Mouse (Mus musculus): ENCODE measurements around the gene Gng12.
"Not testable (repeated sequence)": the region's sequence is repeated elsewhere in the genome, so short reads cannot be mapped to it uniquely, and the experiment has no call there.

The Gng12 gene

DNA sequence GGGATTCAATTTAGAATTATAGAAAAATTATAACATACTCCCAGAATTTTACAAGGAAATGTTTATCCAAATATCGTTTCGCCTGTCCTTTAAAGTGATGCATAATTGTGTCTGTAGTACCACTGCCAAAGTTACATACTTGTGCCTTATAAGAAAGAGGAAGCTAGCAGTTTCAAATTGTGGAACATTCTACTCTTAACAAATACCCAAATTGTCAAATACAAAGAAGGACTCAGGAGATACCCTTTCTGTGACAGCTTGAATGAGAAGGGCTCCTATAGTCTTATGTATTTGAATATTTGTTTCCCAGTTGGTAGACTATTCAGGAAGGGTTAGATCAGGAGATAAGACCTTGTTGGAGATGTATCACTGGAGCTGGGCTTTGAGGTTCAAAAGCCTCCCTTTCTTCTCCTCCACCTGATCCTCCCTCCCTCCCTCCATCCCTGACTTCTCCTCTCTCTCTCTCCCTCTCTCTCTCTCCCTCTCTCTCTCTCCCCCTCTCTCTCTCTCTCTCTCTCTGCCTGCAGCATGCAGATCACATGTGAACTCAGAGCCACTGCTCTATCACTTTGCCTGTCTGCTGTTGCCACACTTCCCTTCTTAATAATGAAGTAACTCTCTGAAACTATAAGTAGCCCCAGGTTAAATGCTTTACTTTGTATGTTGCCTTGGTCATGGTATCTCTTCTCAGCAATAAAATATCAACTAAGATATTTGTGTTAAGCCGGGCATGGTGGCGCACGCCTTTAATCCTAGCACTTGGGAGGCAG, 62.5 kb downstream of the Gng12 start:
- no peak for DNase-seq

DNA sequence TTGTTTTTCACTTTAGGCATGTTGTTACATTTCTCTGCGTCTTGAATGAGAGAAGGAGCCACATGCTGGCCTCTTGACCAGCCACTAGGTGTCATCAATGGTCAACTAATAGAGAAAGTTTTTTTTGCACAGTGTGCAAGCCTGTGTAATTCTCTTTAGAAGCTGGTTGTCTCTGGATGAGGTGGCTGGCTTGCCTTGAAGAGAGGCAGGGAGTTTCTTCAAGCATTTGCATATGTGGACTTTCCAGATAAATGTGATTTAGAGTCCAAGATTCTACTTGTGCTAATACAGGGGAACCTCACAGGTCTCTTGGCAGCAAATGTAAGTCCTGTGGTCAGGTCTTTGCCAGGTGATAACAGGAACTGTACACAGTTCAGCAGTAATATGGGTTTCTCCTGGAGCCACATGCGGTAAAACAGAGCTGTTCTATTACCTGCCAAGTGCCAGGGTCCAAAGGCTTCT, 66.4 kb downstream of the Gng12 start:
- DNase-seq, result peak; percentile 80

DNA sequence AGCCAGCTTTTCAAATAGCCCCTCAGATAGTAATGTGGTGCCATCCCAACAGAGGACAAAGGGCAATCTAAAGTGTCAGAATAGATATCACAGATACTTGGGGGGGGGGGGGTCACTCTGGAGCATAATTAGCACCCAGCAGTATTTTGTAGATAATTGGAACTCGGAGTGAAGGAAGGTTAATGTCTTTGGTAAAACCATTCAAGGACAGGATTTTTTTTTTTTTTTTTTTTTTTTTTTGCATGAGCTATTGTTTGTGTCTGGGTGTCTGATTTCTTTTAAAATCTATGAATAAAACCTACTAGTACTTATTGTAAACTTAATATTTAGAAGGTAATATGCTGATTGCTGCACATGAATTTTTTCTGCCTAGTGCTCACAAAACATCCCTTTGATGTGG, 66.9 kb downstream of the Gng12 start:
- no peak for DNase-seq

GRCm38 (mm10) chr6:66963651-66964050, 67.5 kb downstream of the Gng12 start:
- not testable (repeated sequence) for DNase-seq

GRCm38 (mm10) chr6:66964222-66964621, 68.0 kb downstream of the Gng12 start:
- peak; percentile 56 for DNase-seq

DNA sequence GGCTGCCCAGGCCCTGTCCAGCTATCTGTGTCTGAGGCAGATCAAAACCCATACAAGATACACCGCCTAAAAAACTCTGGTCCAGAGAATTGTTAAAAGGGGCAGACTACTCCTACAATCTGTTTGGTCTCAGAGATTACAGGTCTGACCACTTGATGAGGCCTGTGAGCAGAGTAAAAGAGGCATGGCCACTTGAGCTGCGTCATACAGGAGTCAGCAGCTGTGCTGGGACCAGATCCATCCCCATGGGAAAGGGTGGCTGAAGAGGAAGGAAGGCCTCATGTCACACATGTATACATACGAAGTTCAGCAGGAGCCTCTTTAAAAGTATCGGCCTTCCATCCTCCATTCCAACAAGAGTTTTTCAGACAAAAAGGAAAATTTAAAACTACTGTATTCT, 69.0 kb downstream of the Gng12 start:
- no peak for DNase-seq

DNA sequence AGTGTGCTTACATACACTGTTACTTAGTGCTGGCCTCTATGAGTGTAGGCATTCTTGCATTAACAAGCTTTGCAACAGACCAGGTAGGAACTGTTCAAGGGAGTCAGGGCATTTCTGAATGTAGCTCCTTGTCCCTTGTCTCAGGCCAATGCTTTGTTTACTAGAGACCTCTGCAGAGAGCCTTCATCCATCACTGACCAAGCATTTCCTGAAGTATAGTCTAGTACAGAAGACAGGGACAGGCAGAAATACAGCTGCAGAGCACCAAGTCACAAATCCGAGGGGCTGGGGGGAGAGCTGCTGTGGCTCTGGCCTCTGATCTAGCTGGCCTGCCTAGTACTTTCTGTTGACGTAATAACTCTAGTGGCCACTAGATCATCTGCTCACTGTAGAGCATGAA, 71.6 kb downstream of the Gng12 start:
- no peak for DNase-seq

- DNase-seq, result no peak
Measured at GRCm38 (mm10) chr6:66969446-66969845, 73.2 kb downstream of the Gng12 start.

GRCm38 (mm10) chr6:66972300-66972699, 76.1 kb downstream of the Gng12 start:
- no peak for DNase-seq

DNA sequence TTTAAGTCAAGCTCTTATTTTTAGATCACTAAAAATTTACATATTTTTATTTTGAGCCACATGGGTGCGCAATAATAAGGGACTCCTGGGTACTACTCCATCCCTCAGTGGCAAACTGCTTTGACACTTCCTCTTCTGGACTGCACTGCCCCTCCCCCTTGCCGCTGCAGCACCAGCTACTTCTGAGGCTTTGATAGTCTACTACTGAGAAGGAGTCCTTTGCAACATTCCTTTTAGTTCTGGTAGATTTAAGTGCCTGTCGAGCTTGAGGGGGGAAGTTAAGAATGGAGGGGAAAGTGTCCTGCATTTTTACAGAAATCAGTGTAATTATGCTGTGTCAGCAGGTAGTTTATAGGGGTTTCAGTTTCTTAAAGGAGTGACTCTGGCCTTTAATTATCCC, 77.0 kb downstream of the Gng12 start:
- peak; percentile 16 for DNase-seq

DNA sequence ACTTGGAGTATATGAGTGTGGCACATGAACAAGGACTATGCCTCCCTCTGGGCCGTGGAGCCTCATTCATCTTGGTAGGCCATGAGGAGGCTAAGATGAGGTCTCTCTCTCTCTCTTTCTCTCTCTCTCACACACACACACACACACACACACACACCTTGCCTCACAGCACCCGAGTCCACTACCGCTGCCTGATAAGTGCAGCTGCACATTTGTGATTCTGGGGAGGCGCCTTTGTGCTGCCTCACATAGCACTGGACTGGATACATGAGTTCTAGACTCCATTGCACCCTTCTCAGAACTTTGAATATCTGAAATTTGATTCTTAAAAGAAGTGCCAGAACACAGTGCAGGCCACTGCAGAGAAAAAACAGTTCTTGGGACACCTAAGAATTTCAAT, 79.3 kb downstream of the Gng12 start:
- DNase-seq, result no peak

DNA sequence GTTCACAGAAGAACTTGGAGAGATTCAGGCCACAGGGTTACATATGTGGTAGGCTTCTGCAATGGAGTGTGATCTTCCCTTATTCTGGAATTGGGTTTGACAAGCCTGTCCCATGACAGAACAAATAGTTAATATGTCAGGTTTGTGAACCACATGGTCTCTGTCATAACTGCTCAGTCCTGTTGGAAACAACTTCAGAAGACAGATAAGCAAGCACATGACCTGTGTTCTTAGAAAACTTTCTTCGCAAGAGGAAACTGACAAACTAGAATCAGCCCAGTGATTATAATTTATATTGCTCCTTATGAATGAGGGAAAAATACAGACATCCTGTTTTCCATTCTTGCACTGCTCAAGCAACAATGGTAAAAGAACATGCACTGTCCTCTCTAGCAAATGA, 83.0 kb downstream of the Gng12 start:
- DNase-seq, result no peak

DNA sequence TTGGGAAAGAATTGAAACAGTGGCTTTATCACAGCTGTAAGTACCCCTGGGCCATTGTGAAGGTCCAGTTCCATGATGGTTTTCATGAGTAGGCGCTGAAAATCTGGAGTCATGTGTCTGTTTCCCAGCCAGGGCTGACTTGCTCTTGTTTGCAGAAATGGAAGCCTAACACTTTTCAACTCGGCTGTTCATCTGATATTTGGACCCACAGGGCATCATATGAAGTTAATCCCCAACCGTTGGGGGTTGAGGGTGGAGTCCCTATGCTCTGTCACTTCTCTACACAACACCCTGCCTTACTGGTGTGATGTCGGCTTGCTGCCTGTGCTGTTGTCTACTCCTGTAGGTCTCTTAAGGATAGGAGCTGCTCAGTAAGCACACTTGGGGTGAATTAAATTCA, 83.8 kb downstream of the Gng12 start:
- DNase-seq, result no peak

GRCm38 (mm10) chr6:66981366-66981765, 85.2 kb downstream of the Gng12 start:
- no peak for DNase-seq

- DNase-seq, result no peak
Measured at GRCm38 (mm10) chr6:66981864-66982263, 85.7 kb downstream of the Gng12 start.

GRCm38 (mm10) chr6:66984079-66984478, 87.9 kb downstream of the Gng12 start:
- no peak for DNase-seq

- no peak for DNase-seq
Measured at GRCm38 (mm10) chr6:66984672-66985071, 88.5 kb downstream of the Gng12 start.

- no peak for DNase-seq
Measured at GRCm38 (mm10) chr6:66985500-66985899, 89.3 kb downstream of the Gng12 start.

DNA sequence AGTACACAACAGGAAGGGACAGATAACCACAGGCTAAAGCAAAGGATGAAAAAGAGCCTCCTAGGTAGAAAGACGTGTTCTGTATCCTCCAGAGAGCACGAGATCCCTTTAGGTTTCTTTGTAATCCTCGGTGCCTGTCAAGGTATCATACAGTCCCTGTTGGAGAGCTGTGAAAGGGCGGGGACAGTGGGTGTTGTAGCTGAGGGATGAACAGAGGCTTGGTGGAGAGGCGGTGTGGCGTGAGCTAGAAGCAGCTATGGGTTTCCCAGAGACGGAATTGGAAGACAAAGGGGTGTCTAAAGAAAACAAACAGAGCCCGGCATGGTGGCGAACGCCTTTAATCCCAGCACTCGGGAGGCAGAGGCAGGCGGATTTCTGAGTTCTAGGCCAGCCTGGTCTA, 89.9 kb downstream of the Gng12 start:
- DNase-seq, result no peak

DNA sequence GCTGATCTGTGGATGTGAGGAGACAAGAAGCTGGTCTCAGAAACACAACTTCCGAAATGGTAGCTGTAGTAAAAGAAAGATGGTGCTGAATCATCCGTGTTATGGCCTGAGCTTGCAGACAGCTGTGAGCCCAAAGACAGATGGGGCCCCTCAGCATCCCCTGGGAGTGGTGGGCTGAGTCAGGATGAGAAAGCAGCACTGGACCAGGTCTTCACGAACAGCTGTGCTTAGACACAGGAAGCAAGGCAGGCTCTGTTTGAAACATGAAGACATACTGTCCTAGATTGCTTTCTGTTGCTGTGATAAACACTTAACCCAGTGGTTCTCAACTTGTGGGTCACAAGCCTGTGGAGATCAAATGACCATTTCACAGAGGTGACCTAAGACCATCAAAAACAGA, 91.4 kb downstream of the Gng12 start:
- no peak for DNase-seq

- no peak for DNase-seq
Measured at GRCm38 (mm10) chr6:66988363-66988762, 92.2 kb downstream of the Gng12 start.

- DNase-seq, result no peak
Measured at GRCm38 (mm10) chr6:66989037-66989436, 92.8 kb downstream of the Gng12 start.

DNA sequence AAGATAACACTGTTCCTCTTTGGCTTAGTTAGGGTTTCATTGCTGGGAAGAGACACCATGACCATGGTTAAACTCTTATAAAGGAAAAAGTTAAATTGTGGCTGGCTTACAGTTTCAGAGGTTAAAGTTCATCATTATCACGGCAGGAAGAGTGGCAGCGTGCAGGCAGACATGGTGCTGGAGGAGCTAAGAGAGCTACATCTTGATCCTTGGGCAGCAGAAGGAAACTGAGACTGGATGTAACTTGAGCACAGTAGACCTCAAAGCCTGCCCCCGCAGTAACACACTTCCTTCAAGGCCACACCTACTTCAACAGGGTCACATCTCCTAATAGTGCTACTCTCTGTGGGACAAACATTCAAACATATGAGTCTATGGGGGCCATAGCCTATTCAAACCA, 93.3 kb downstream of the Gng12 start:
- DNase-seq, result no peak

GRCm38 (mm10) chr6:66992232-66992631, 96.0 kb downstream of the Gng12 start:
- no peak for DNase-seq

GRCm38 (mm10) chr6:66992786-66993185, 96.6 kb downstream of the Gng12 start:
- DNase-seq, result no peak
